Mouse (Mus musculus) neural tube, embryonic 14.5 days (tissue): ENCODE data around the gene Osbpl2. TPM values are rescaled to one million over a fixed set of nuclear protein-coding genes. Genes with fewer than 3 reads are reported as not detected.
A peak's percentile ranks its signal among the peaks of the same experiment; 100 is the strongest.

ENCODE experiments used
- ATAC-seq: fragments of 200-750 bp; cut with Nextera tagmentation; 2 replicates; pipeline ENCODE4 v1.8.0; 2017; ENCODE audit warnings: low read depth, mild to moderate bottlenecking, moderate TSS enrichment, moderate library complexity
- H3K27ac ChIP-seq: fragments of 300-500 bp; sonication (generic); 2 replicates; pipeline ENCODE4 v1.5.1; 2014; ENCODE audit warnings: low read depth, mild to moderate bottlenecking, control low read depth, low read length, moderate library complexity, mixed read lengths
- H3K27me3 ChIP-seq: fragments of 300-500 bp; sonication (generic); 2 replicates; pipeline ENCODE4 v1.6.1; 2014; ENCODE audit warnings: low read length; ENCODE audit not compliant: control insufficient read depth, insufficient read depth
- H3K36me3 ChIP-seq: fragments of 300-500 bp; sonication (generic); 2 replicates; pipeline ENCODE4 v1.6.1; 2014; ENCODE audit warnings: low read length, mixed read lengths; ENCODE audit not compliant: control insufficient read depth, insufficient read depth
- H3K4me1 ChIP-seq: fragments of 300-500 bp; sonication (generic); 2 replicates; pipeline ENCODE4 v1.6.1; 2014; ENCODE audit warnings: low read length; ENCODE audit not compliant: control insufficient read depth, insufficient read depth
- H3K4me2 ChIP-seq: fragments of 300-500 bp; sonication (generic); 2 replicates; pipeline ENCODE4 v1.6.1; 2014; ENCODE audit warnings: mild to moderate bottlenecking, low read depth, low read length, control low read depth
- H3K4me3 ChIP-seq: fragments of 300-500 bp; sonication (generic); 2 replicates; pipeline ENCODE4 v1.5.1; 2014; ENCODE audit warnings: low read depth, low read length, control low read depth, mixed read lengths
- H3K9ac ChIP-seq: fragments of 300-500 bp; sonication (generic); replicated peaks from 2 replicates; pipeline ENCODE4 v1.6.1; 2014; ENCODE audit warnings: low read depth, mild to moderate bottlenecking, control low read depth, low read length, mixed read lengths
- H3K9me3 ChIP-seq: fragments of 300-500 bp; sonication (generic); 2 replicates; pipeline ENCODE4 v1.6.1; 2016; ENCODE audit warnings: low read length; ENCODE audit not compliant: control insufficient read depth
- WGBS: fragments of 180-500 bp; shearing (Covaris S2); extraction: QIAGEN DNeasy Blood & Tissue Kit; methylation state at CpG from one replicate; pipeline ENCODE4 v1.1.7; 2014; 5-methylcytosine and 5-hydroxymethylcytosine counted together
- polyA plus RNA-seq: library from polyadenylated mRNA; unstranded; fragments of >200 nt; fragmentation: Nextera tagmentation; extraction: Ambion mirVana; gene quantifications from 2 replicates; pipeline ENCODE4 v1.2.1, GENCODE M21; 2014

The Osbpl2 gene
- polyA plus RNA-seq, 1 experiment from 2014 or later, result 78.2 TPM

DNA sequence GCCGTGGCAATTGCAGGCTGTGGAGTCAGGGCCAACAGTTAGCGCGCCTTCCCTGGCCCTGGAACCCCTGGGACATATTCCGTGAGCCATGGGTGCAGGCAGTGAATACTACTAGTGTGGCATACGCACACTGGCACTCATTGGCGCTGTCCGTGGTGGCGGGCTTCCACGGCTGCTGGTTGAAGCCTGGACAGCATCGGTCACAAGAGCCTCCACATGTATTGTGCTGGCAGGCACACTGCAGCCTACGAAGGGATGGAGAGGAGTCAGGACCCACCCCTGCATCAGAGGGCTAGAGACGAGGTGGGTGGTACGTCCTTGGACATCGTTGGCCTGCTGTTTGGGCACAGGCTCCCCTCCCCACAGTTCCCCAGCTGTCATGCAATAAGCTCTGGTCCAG, 83.2 kb downstream of the Osbpl2 start:
- WGBS, result 90% methylated on average over 14 of the region's 14 CpGs
- Histone ChIP-seq H3K9me3 (no peaks in the 10 kb centered on the region), H3K4me3 (no peak overlapping the region), H3K36me3 (no peaks in the 10 kb centered on the region), H3K4me2 (no peak overlapping the region), H3K27ac (no peak overlapping the region), H3K9ac (no peak overlapping the region), H3K27me3 (no peaks in the 10 kb centered on the region), H3K4me1 (peaks cover 11% of the 10 kb centered on the region)
- ATAC-seq, result no peak

DNA sequence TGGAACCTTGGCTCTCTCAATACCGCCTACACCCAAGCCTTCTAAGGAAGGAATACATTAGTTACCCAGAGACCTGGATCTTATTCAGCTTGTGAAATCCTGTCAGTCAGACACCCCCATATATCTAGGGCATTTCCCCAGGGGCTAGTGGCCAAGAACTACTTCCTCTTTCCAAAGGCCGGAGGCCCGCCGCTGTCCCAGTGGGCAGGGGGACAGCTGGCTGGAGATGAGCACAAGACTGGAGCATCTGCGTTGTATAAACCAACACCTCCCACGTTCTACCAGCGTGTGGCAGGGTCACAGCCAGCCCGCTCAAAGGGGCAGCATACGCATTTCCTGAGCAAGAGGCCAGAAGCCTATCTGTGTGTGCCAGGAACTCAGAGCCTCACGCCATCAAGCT, 83.7 kb downstream of the Osbpl2 start:
- Histone ChIP-seq H3K4me2 (no peak overlapping the region), H3K4me1 (peaks cover 6% of the 10 kb centered on the region; the same call in 1 of the 2 replicates), H3K27ac (no peak overlapping the region), H3K9me3 (no peaks in the 10 kb centered on the region), H3K4me3 (no peak overlapping the region), H3K36me3 (no peaks in the 10 kb centered on the region), H3K9ac (no peak overlapping the region), H3K27me3 (no peaks in the 10 kb centered on the region)
- no peak for ATAC-seq
- 59% methylated on average over 10 of the region's 10 CpGs for WGBS

DNA sequence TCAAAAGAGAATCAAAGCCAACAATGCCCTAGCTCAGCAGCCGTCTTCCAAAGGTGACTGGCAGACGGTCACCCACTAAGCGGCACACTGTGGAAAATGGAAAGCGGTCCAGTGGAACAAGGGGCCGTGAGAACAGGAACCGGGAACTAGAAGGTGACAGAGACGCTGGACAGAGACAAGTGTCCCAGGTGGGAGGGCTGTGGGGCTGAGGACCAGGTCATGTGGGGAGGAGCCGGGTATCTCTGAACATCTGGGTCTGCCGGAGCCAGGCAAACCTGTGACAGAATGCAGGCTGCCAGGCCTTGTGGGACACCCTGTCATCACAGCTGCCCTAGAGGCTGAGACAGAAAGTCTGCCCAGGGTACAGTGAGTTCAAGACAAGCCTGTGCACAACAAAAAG, 85.4 kb downstream of the Osbpl2 start:
- H3K27me3 ChIP-seq, result no peaks in the 10 kb centered on the region
- no peak for ATAC-seq
- H3K9me3 ChIP-seq, result no peaks in the 10 kb centered on the region
- H3K4me1 ChIP-seq, result peaks cover 6% of the 10 kb centered on the region; the same call in 1 of the 2 replicates
- H3K4me3 ChIP-seq, result no peak overlapping the region
- H3K27ac ChIP-seq, result no peak overlapping the region
- no peak overlapping the region for H3K9ac ChIP-seq
- WGBS, result 88% methylated on average over 9 of the region's 9 CpGs
- no peak overlapping the region for H3K4me2 ChIP-seq
- no peaks in the 10 kb centered on the region for H3K36me3 ChIP-seq

DNA sequence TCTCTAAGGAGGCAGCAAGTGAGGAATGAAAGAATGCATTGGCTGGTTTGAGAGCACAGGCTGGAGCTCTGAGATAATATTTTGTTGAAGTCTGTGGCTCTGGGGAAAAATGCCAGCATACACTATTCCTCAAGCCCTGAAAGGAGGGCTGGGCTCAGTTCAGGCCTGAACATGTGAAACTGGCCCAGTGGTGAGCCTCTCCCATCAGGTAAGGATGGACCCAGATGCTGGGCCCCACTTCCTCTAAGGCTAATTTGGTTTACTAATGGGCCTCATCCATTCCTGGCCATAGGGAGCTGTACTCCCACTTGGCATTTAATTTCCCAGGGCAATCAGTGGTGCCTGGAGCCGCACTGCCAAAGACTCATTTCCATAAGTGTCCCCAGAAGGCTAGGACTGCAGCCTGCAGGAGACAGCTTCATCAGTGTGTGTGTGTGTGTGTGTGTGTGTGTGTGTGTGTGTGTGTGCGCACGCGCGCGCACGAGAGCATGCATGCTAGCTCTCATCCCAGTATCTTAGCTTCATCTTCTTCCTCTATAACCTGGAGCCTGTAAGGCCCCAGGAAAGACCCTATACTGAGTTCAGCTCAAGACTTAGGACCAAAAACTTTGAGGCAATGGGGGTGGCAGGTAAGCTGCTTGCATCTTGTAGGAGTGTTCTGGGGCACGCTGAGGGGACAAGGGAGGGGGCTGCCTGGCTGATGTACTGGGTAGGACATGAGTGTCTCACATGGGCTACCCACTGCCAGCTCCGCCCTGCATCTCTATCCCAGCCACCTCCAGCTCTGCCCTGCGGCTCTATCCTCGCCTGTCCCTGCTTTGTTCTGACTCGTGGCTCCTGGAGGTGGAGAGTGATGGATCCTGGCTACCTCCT, 86.2 kb downstream of the Osbpl2 start:
- H3K4me2 ChIP-seq, result no peak overlapping the region

DNA sequence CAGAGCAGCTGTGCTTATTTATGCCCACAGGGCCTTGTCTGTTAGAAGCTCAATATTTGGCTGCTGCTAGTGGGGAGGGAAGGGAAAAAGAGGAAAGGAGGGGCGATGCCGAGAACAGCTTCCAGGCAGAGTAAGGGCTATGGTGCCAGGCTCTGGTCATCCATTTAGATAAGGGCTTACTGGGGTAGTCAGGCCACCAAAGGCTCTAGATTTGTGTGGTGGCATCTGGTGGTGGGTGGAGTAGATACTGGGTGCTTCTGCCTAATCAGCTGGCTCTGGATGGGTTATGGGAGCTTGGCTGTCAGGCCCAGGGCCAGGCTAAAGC, 86.8 kb downstream of the Osbpl2 start:
- no peak for ATAC-seq
- Histone ChIP-seq H3K9ac (no peak overlapping the region), H3K4me1 (peaks cover 6% of the 10 kb centered on the region; the same call in 1 of the 2 replicates)

More for the DNA sequence above, 86.2 kb downstream of the Osbpl2 start:
- peak; percentile 82 for ATAC-seq
- Histone ChIP-seq H3K4me1 (peaks cover 6% of the 10 kb centered on the region; the same call in 1 of the 2 replicates), H3K27me3 (no peaks in the 10 kb centered on the region), H3K27ac (peak overlapping the region; percentile 60), H3K9ac (no peak overlapping the region), H3K4me3 (no peak overlapping the region), H3K36me3 (no peaks in the 10 kb centered on the region), H3K9me3 (no peaks in the 10 kb centered on the region)
- 37% methylated on average over 12 of the region's 12 CpGs for WGBS

DNA sequence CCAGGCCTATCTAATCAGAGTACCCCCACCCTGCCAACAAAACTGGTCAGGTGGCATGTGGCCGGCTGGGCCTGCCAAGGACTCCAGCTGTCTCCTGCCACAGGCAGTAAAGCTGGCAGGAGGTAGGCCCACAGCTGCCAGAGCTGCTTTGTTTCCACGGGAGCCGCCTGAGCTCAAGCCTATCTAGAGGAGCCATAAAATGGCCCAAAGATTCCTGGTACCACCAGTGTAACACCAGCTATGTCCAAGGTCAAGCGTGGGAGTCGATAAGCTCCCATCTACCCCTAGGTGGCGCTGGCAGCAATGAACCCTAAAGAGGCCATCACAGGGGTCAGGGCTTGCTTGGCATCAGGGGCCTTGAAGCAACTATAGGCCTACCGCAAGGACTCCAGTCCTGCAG, 88.7 kb downstream of the Osbpl2 start:
- H3K9me3 ChIP-seq, result no peaks in the 10 kb centered on the region
- H3K9ac ChIP-seq, result no peak overlapping the region
- ATAC-seq, result no peak
- peaks cover 6% of the 10 kb centered on the region; the same call in 1 of the 2 replicates for H3K4me1 ChIP-seq
- no peak overlapping the region for H3K4me2 ChIP-seq
- H3K4me3 ChIP-seq, result no peak overlapping the region
- H3K27ac ChIP-seq, result no peak overlapping the region
- no peaks in the 10 kb centered on the region for H3K36me3 ChIP-seq
- WGBS, result 47% methylated on average over 7 of the region's 7 CpGs
- no peaks in the 10 kb centered on the region for H3K27me3 ChIP-seq

More for the DNA sequence above, 86.8 kb downstream of the Osbpl2 start:
- Histone ChIP-seq H3K36me3 (no peaks in the 10 kb centered on the region), H3K9me3 (no peaks in the 10 kb centered on the region), H3K27ac (peak overlapping the region; percentile 60), H3K27me3 (no peaks in the 10 kb centered on the region), H3K4me2 (no peak overlapping the region), H3K4me3 (no peak overlapping the region)
- 66% methylated on average over 2 of the region's 2 CpGs for WGBS

DNA sequence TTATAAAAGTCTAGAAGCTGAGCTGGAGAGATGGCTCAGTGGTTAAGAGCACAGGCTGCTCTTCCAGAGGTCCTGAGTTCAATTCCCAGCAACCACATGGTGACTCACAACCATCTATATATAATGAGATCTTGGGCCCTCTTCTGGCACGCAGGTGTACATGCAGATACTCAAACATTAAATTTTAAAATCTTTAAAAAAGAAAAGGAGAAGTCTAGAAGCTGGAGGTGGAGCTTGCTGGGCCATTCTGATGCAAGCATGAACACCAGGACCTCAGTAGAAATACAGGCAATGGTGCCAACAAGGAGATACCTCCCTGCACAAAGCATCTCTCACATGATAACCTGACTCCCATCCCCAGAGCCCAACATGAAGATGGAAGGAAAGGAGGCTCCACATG, 89.9 kb downstream of the Osbpl2 start:
- H3K9ac ChIP-seq, result no peak overlapping the region
- H3K4me1 ChIP-seq, result peaks cover 6% of the 10 kb centered on the region; the same call in 1 of the 2 replicates
- no peak for ATAC-seq
- H3K9me3 ChIP-seq, result no peaks in the 10 kb centered on the region
- H3K27ac ChIP-seq, result no peak overlapping the region
- H3K4me2 ChIP-seq, result no peak overlapping the region
- H3K4me3 ChIP-seq, result no peak overlapping the region
- 92% methylated on average over 1 of the region's 1 CpGs for WGBS
- no peaks in the 10 kb centered on the region for H3K36me3 ChIP-seq
- no peaks in the 10 kb centered on the region for H3K27me3 ChIP-seq

DNA sequence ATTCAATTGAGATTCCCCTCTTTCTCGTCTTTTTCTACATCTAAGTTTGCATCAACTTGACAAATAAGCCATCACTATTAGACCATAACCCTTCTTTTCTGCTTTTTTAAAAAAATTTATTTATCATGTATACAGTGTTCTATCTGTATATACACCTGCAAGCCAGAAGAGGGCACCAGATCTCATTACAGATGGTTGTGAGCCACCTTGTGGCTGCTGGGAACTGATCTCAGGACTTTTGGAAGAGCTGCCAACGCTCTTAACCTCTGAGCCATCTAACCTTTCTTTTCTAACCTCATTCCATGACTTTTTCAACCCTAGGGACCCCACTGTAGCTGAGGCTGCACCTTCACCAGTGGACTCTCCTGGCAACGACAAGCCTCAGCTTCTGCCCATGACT, 93.1 kb downstream of the Osbpl2 start:
- 96% methylated on average over 3 of the region's 3 CpGs for WGBS
- H3K4me1 ChIP-seq, result no peaks in the 10 kb centered on the region
- no peak for ATAC-seq
- no peak overlapping the region for H3K27ac ChIP-seq
- H3K9me3 ChIP-seq, result no peaks in the 10 kb centered on the region
- no peaks in the 10 kb centered on the region for H3K36me3 ChIP-seq
- no peak overlapping the region for H3K9ac ChIP-seq
- H3K4me3 ChIP-seq, result no peak overlapping the region
- no peaks in the 10 kb centered on the region for H3K27me3 ChIP-seq
- H3K4me2 ChIP-seq, result no peak overlapping the region
